In the genomic region with DNA sequence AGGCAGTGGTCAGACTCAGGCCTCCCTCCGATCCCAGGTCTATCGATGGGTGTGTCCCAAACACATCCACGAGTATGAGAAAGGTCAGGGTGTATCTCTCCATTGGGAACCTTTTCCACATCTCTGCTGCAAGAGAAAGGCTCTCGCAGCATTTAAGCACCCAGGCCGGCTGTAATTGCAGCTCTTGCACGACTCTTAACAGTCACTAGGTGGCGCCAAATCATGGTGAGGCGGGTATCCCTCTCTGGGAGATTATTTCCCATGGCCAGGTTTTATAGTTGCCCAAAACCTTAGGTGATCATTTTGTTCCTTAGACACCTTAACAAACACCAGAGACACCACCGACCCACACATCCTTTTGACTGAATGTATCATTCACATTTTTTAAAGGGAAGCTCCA, we compare ENCODE assay signal across 9 mouse cellular contexts. TPM values are rescaled to one million over a fixed set of nuclear protein-coding genes. Genes with fewer than 3 reads are reported as not detected.
DNase-seq lines count a peak whose midpoint lies in the region; ATAC-seq lines count a peak whose summit lies in the region.
"Had no signal": no experiment of that assay in that cellular context is flagged by ENCODE, and none has a peak within 500 bp of the region (broad histone marks: within the 10 kb centered on the region; RNA-seq: fewer than 3 reads in every experiment).

No protein-coding gene starts in this region.

- no peaks in the 10 kb centered on the region for H3K9me3 ChIP-seq in midbrain, embryonic 10.5 days (replicated peaks)
- no peaks in the 10 kb centered on the region for H3K9me3 ChIP-seq in midbrain, embryonic 16.5 days (replicated peaks; ENCODE audit: control insufficient read depth, low read length, poor library complexity, severe bottlenecking)

- no peak overlapping the region for H3K4me3 ChIP-seq in midbrain, embryonic 10.5 days
- H3K4me3 ChIP-seq in midbrain, embryonic 16.5 days (ENCODE audit: low read depth, low read length), result no peak overlapping the region
- H3K4me3 ChIP-seq: megakaryocyte, embryonic 14.5 days had no signal

- H3K27me3 ChIP-seq in midbrain, embryonic 10.5 days (ENCODE audit: low read depth, poor library complexity, severe bottlenecking), result peaks cover 5% of the 10 kb centered on the region; the same call in 1 of the 2 replicates
- H3K27me3 ChIP-seq in midbrain, embryonic 16.5 days (ENCODE audit: control insufficient read depth, insufficient read depth, low read depth, low read length), result no peaks in the 10 kb centered on the region
- H3K27me3 ChIP-seq: megakaryocyte, embryonic 14.5 days had no signal

- H3K27ac ChIP-seq in midbrain, embryonic 10.5 days (replicated peaks), result no peak overlapping the region
- H3K27ac ChIP-seq in midbrain, embryonic 16.5 days (ENCODE audit: low read length), result no peak overlapping the region

- intact Hi-C loops in left cerebral cortex, postnatal 4 days (cut with DNase I), result no loop called here

- peak; percentile 55 for DNase-seq in midbrain, embryonic 10.5 days (ENCODE audit: low spot score)
- peak; percentile 71 for DNase-seq in adrenal gland, postnatal 10 days
- peak; percentile 56 for DNase-seq in cerebellum, adult 9-11 months
- peak; percentile 60 for DNase-seq in left cerebral cortex, postnatal 4 days
- peak; percentile 31 for DNase-seq in right cerebral cortex, postnatal 4 days
- DNase-seq in thymus, postnatal 25 days, result no peak

- H3K36me3 ChIP-seq in midbrain, embryonic 10.5 days, result no peaks in the 10 kb centered on the region
- no peaks in the 10 kb centered on the region for H3K36me3 ChIP-seq in midbrain, embryonic 16.5 days (ENCODE audit: control insufficient read depth, insufficient read depth, low read length)

- H3K4me2 ChIP-seq in midbrain, embryonic 16.5 days (ENCODE audit: low read length), result no peak overlapping the region

- H3K9ac ChIP-seq in midbrain, embryonic 16.5 days (ENCODE audit: low read depth, low read length), result no peak overlapping the region

- no peaks in the 10 kb centered on the region for H3K4me1 ChIP-seq in midbrain, embryonic 10.5 days
- no peaks in the 10 kb centered on the region for H3K4me1 ChIP-seq in midbrain, embryonic 16.5 days (ENCODE audit: control insufficient read depth, insufficient read depth, low read length)
- H3K4me1 ChIP-seq: megakaryocyte, embryonic 14.5 days had no signal

- 13% methylated on average over 9 of the region's 9 CpGs for WGBS in midbrain, embryonic 10.5 days
- 16% methylated on average over 9 of the region's 9 CpGs for WGBS in midbrain, embryonic 16.5 days

- ATAC-seq in midbrain, embryonic 16.5 days, result no peak
- ATAC-seq in granulocyte monocyte progenitor cell, adult 5-6 weeks (replicated peaks; ENCODE audit: poor library complexity, severe bottlenecking), result peak; percentile 35

RNA-seq across cellular contexts. Expression of gene Rbp3, which starts 5.5 kb away (rescaled TPM):
- polyA plus RNA-seq in midbrain, embryonic 10.5 days (2016; fragmentation: Nextera tagmentation; extraction: Ambion mirVana), result 0.07 TPM in 2 replicates
- polyA plus RNA-seq in midbrain, embryonic 16.5 days (2015; fragmentation: Nextera tagmentation; extraction: Ambion mirVana), result 0.07 and 0.14 TPM in 2 replicates
- total RNA-seq in adrenal gland, postnatal 10 days (2021), result under 1 TPM in 1 of 2 experiments, not detected in 1; 0.06 TPM
- total RNA-seq in granulocyte monocyte progenitor cell, adult 5-6 weeks (2014; fragmentation: Nextera tagmentation), result not detected in 2 replicates
- not detected in 2 replicates for total RNA-seq in granulocyte monocyte progenitor cell, adult 5-6 weeks (2017)
- total RNA-seq in left cerebral cortex, postnatal 4 days (2021), result under 1 TPM in 1 of 2 experiments, not detected in 1; 0.08 TPM

RNA-seq across cellular contexts. Expression of gene Gdf2, which starts 18.5 kb away (rescaled TPM):
- polyA plus RNA-seq in midbrain, embryonic 10.5 days (2016; fragmentation: Nextera tagmentation; extraction: Ambion mirVana), result not detected in 2 replicates
- 0.06 TPM in 1 of 2 replicates, not detected in the other for polyA plus RNA-seq in midbrain, embryonic 16.5 days (2015; fragmentation: Nextera tagmentation; extraction: Ambion mirVana)
- total RNA-seq in adrenal gland, postnatal 10 days (2021), result 1 to 10 TPM; 1.9 to 4.8 TPM
- not detected in 2 replicates for total RNA-seq in granulocyte monocyte progenitor cell, adult 5-6 weeks (2014; fragmentation: Nextera tagmentation)
- total RNA-seq in granulocyte monocyte progenitor cell, adult 5-6 weeks (2017), result not detected in 2 replicates
- not detected for total RNA-seq in left cerebral cortex, postnatal 4 days (2021)

RNA-seq across cellular contexts. Expression of gene Zfp488, which starts 19.2 kb away (rescaled TPM):
- 0.06 and 0.09 TPM in 2 replicates for polyA plus RNA-seq in midbrain, embryonic 10.5 days (2016; fragmentation: Nextera tagmentation; extraction: Ambion mirVana)
- polyA plus RNA-seq in midbrain, embryonic 16.5 days (2015; fragmentation: Nextera tagmentation; extraction: Ambion mirVana), result 0.83 and 1.1 TPM in 2 replicates
- under 1 TPM in 1 of 2 experiments, not detected in 1; 0.12 TPM for total RNA-seq in adrenal gland, postnatal 10 days (2021)
- not detected in 2 replicates for total RNA-seq in granulocyte monocyte progenitor cell, adult 5-6 weeks (2014; fragmentation: Nextera tagmentation)
- not detected in 2 replicates for total RNA-seq in granulocyte monocyte progenitor cell, adult 5-6 weeks (2017)
- 1 to 10 TPM; 2.3 to 2.9 TPM for total RNA-seq in left cerebral cortex, postnatal 4 days (2021)

RNA-seq across cellular contexts. Expression of gene Gdf10, which starts 36.0 kb away (rescaled TPM):
- polyA plus RNA-seq in midbrain, embryonic 10.5 days (2016; fragmentation: Nextera tagmentation; extraction: Ambion mirVana), result 1.5 and 1.8 TPM in 2 replicates
- 3.2 and 4.4 TPM in 2 replicates for polyA plus RNA-seq in midbrain, embryonic 16.5 days (2015; fragmentation: Nextera tagmentation; extraction: Ambion mirVana)
- 10 to 100 TPM in 1 of 2 experiments, 1 to 10 TPM in 1; 8.9 to 10.1 TPM for total RNA-seq in adrenal gland, postnatal 10 days (2021)
- total RNA-seq in granulocyte monocyte progenitor cell, adult 5-6 weeks (2014; fragmentation: Nextera tagmentation), result not detected in 2 replicates
- total RNA-seq in granulocyte monocyte progenitor cell, adult 5-6 weeks (2017), result not detected in 2 replicates
- 1 to 10 TPM; 7.7 to 9.2 TPM for total RNA-seq in left cerebral cortex, postnatal 4 days (2021)

RNA-seq across cellular contexts. Expression of gene Gm30083, which starts 55.6 kb away (rescaled TPM):
- polyA plus RNA-seq in midbrain, embryonic 10.5 days (2016; fragmentation: Nextera tagmentation; extraction: Ambion mirVana), result not detected in 2 replicates
- polyA plus RNA-seq in midbrain, embryonic 16.5 days (2015; fragmentation: Nextera tagmentation; extraction: Ambion mirVana), result not detected in 2 replicates
- not detected for total RNA-seq in adrenal gland, postnatal 10 days (2021)
- not detected in 2 replicates for total RNA-seq in granulocyte monocyte progenitor cell, adult 5-6 weeks (2014; fragmentation: Nextera tagmentation)
- not detected in 2 replicates for total RNA-seq in granulocyte monocyte progenitor cell, adult 5-6 weeks (2017)
- total RNA-seq in left cerebral cortex, postnatal 4 days (2021), result not detected
